Mouse (Mus musculus) B cell, adult 2 months (primary cell): ENCODE measurements around the gene Gm9887.

Source experiments
- DNase-seq, 2 experiments: peaks; one replicate each; pipeline ENCODE4 v3.0.0; 2022

Gm9887 gene

GRCm38 (mm10) chr12:69357300-69357646 lies 15.0 kb downstream of the Gm9887 start:
- DNase-seq, result no peak

- peak; percentile 78 for DNase-seq
Observed at GRCm38 (mm10) chr12:69356546-69357299, 15.5 kb downstream of the Gm9887 start, which contains the start of gene Nemf. Gene Nemf, minus strand, starts transcription at chr12:69357165.

- DNase-seq, result no peak
Observed at GRCm38 (mm10) chr12:69351685-69352084, 20.6 kb downstream of the Gm9887 start.

- no peak for DNase-seq
Observed at GRCm38 (mm10) chr12:69349928-69350327, 22.3 kb downstream of the Gm9887 start.

- DNase-seq, result peak; percentile 56 to 62
Observed at GRCm38 (mm10) chr12:69333547-69333946, 38.7 kb downstream of the Gm9887 start.

- DNase-seq, result no peak
Observed at GRCm38 (mm10) chr12:69332147-69332546, 40.1 kb downstream of the Gm9887 start.

GRCm38 (mm10) chr12:69331187-69331586 lies 41.1 kb downstream of the Gm9887 start:
- DNase-seq, result no peak
